In the genomic region with DNA sequence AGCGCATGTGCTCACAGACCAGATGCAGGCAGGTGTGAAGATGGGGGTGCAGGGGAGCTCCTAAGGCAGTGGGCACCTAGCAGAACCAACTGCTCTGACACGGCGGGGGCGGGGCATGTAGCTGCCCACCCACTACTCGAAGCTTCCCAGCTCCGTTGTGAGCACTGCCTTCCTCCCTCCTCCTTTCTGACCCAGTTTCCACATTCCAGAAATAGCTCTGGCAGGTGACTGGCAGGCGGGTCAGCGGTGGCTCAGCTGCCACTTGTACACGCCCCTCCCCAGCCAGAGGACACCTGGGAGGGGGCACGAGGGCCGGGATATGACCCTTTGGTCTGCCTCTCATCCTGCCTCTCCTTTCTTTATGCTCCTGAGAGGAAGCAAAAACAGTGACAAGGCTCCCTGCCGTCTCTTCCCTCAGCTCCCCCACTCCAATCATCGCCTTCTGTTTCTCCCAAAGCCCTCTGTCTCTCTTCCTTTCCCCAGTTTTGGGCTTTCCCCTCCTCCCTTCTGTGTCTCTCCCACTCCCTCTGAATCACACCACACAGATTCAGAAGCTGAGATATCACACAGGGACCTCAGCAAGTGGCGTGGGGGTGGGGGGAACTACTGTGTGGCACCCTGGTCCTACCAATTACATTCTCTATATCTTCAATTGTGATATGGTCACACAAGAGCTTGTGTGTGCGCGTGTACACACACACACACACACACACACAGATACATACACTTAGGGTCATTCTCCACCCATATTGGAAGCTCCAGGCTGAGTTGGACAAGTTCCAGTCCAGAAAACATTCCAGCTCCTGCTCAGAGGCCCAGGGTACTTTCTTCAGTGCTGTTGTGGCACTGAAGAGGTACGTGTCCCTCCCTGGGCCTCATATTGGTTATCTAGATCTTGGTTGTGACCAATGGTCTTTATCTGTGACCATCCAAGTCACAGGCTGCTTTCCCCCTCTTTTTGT, we compare ENCODE assay signal across 7 mouse cellular contexts. TPM values are rescaled to one million over a fixed set of nuclear protein-coding genes. Genes with fewer than 3 reads are reported as not detected.
A peak's percentile ranks its signal among the peaks of the same experiment; 100 is the strongest.
DNase-seq lines count a peak whose midpoint lies in the region; ATAC-seq and TF ChIP-seq lines count a peak whose summit lies in the region.

No protein-coding gene starts in this region.

- H3K9ac ChIP-seq in heart, embryonic 13.5 days = peak overlapping the region; percentile 75

- no peak for ATAC-seq in heart, embryonic 13.5 days (ENCODE audit: extremely low read depth, insufficient number of reproducible peaks, low FRiP score, low TSS enrichment)

- TF ChIP-seq CTCF in brain, embryonic 14.5 days (IDR thresholded peaks at IDR 0.05; ENCODE audit: borderline replicate concordance, extremely low read depth, insufficient read depth, insufficient read length) = no peak
- TF ChIP-seq CTCF in lung, adult 2 months (IDR thresholded peaks at IDR 0.05; ENCODE audit: insufficient read depth, low read length) = no peak

- no peaks in the 10 kb centered on the region for H3K27me3 ChIP-seq in heart, embryonic 13.5 days (replicated peaks)

- DNase-seq in brain, embryonic 14.5 days (ENCODE audit: low read depth) = peak; percentile 74
- peak; percentile 69 for DNase-seq in embryo, embryonic 10 days (ENCODE audit: low spot score)
- DNase-seq in kidney, postnatal 10 days = peak; percentile 81
- DNase-seq in lung, adult 2 months = peak; percentile 66
- peak; percentile 92 for DNase-seq in retina, postnatal 1 day
- DNase-seq in spleen, postnatal 4 days (ENCODE audit: low spot score in 2 of 2) = no peak

- 7% methylated on average over 17 of the region's 17 CpGs for WGBS in heart, embryonic 13.5 days
- 29% methylated on average over 17 of the region's 17 CpGs for WGBS in lung, adult 2 months

- peak overlapping the region; percentile 96 for H3K27ac ChIP-seq in heart, embryonic 13.5 days (replicated peaks)

- peaks cover 46% of the 10 kb centered on the region for H3K4me1 ChIP-seq in heart, embryonic 13.5 days
- peaks cover 14% of the 10 kb centered on the region for H3K4me1 ChIP-seq in lung, adult 2 months (ENCODE audit: control insufficient read depth, insufficient read depth, low read length)

- peak overlapping the region; percentile 39 for H3K4me3 ChIP-seq in heart, embryonic 13.5 days
- H3K4me3 ChIP-seq in lung, adult 2 months (replicated peaks; ENCODE audit: extremely low read depth, low read depth, low read length) = no peak overlapping the region

- peaks cover 9% of the 10 kb centered on the region for H3K36me3 ChIP-seq in heart, embryonic 13.5 days

- no peaks in the 10 kb centered on the region for H3K9me3 ChIP-seq in heart, embryonic 13.5 days

- H3K4me2 ChIP-seq in heart, embryonic 13.5 days = peak overlapping the region; percentile 69

- no peak for TF ChIP-seq POLR2A in brain, embryonic 14.5 days (IDR thresholded peaks at IDR 0.05; ENCODE audit: borderline replicate concordance, extremely low read depth, insufficient read depth, insufficient read length, poor library complexity, severe bottlenecking)
- TF ChIP-seq POLR2A in lung, adult 2 months (IDR thresholded peaks at IDR 0.05; ENCODE audit: borderline replicate concordance, extremely low read depth, low read depth, low read length) = no peak

RNA-seq across cellular contexts. Expression of gene Myl9, which starts 57.6 kb away (rescaled TPM):
- polyA plus RNA-seq in brain, embryonic 14.5 days (2012; rRNA removed) = 22.2 and 40.0 TPM in 2 replicates
- polyA plus RNA-seq in heart, embryonic 13.5 days (2015; fragmentation: Nextera tagmentation; extraction: Ambion mirVana) = 1,696 and 1,855 TPM in 2 replicates
- polyA plus RNA-seq in lung, adult 2 months (2012; rRNA removed) = 174 and 258 TPM in 2 replicates

Comparison
In these comparisons a context has a peak if more than half of its experiments do, and no peak if none do; other contexts are left out.
1. DNase-seq: peak in brain, embryonic 14.5 days (single experiment), embryo, embryonic 10 days (single experiment), kidney, postnatal 10 days (single experiment), lung, adult 2 months (single experiment) and retina, postnatal 1 day (single experiment); none in spleen, postnatal 4 days (0 of 2).